Mouse (Mus musculus): ENCODE results near the gene Nsl1. TPM values are rescaled to one million over a fixed set of nuclear protein-coding genes. Genes with fewer than 3 reads are reported as not detected.
"Not testable (repeated sequence)": the region's sequence is repeated elsewhere in the genome, so short reads cannot be mapped to it uniquely, and the experiment has no call there.

Nsl1 gene
- polyA plus RNA-seq, 1 experiment: 35.6 TPM

DNA sequence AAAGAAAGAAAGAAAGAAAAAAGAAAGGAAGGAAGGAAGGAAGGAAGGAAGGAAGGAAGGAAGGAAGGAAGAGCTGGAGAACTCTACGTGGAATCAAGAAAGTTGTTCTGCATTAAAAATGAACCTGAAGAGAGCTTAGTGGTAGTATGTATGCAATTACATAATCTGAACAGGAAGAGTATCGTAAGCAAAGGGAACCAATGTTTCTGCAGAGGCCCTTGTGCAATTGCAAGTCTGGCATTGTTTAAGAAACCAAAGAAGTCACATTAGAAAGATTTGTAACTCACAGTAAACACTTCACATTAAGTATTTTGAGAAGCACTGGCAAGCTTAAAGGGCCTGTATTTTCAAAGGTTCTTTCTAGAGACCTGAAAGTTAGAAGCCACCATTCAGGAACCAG, 39.7 kb upstream of the Nsl1 start:
- H3K4me1 ChIP-seq (ENCODE audit: control insufficient read depth, insufficient read depth, low read length): no peaks in the 10 kb centered on the region

GRCm38 (mm10) chr1:191023806-191024205, 39.0 kb upstream of the Nsl1 start:
- H3K9ac ChIP-seq (ENCODE audit: low read depth, poor library complexity, severe bottlenecking); H3K27me3 ChIP-seq (ENCODE audit: control insufficient read depth, insufficient read depth, low read length, poor library complexity, severe bottlenecking); H3K27ac ChIP-seq (ENCODE audit: insufficient read depth, low read length); H3K9me3 ChIP-seq (replicated peaks; ENCODE audit: control insufficient read depth, insufficient read depth, low read length, poor library complexity, severe bottlenecking); H3K36me3 ChIP-seq (ENCODE audit: control insufficient read depth, insufficient read depth, low read length, poor library complexity, severe bottlenecking); H3K4me1 ChIP-seq (ENCODE audit: control insufficient read depth, insufficient read depth, low read length); H3K4me3 ChIP-seq (ENCODE audit: low read depth, low read length): not testable (repeated sequence)

More for the DNA sequence above, 39.7 kb upstream of the Nsl1 start:
- Histone ChIP-seq H3K27me3 (ENCODE audit: control insufficient read depth, insufficient read depth, low read length, poor library complexity, severe bottlenecking) (no peaks in the 10 kb centered on the region), H3K9me3 (replicated peaks; ENCODE audit: control insufficient read depth, insufficient read depth, low read length, poor library complexity, severe bottlenecking) (no peaks in the 10 kb centered on the region), H3K27ac (ENCODE audit: insufficient read depth, low read length) (no peak overlapping the region), H3K4me3 (ENCODE audit: low read depth, low read length) (no peak overlapping the region), H3K36me3 (ENCODE audit: control insufficient read depth, insufficient read depth, low read length, poor library complexity, severe bottlenecking) (0 out of 2 replicates have a peak, but pooled peaks cover 2% of the 10 kb centered on the region), H3K9ac (ENCODE audit: low read depth, poor library complexity, severe bottlenecking) (no peak overlapping the region)
- TF ChIP-seq CTCF (IDR thresholded peaks at IDR 0.05; ENCODE audit: low read depth, low read length) (no peak), EP300 (IDR thresholded peaks at IDR 0.05; ENCODE audit: insufficient read depth, low read depth, low read length) (no peak), POLR2A (IDR thresholded peaks at IDR 0.05; ENCODE audit: insufficient read depth, low read length) (no peak)

DNA sequence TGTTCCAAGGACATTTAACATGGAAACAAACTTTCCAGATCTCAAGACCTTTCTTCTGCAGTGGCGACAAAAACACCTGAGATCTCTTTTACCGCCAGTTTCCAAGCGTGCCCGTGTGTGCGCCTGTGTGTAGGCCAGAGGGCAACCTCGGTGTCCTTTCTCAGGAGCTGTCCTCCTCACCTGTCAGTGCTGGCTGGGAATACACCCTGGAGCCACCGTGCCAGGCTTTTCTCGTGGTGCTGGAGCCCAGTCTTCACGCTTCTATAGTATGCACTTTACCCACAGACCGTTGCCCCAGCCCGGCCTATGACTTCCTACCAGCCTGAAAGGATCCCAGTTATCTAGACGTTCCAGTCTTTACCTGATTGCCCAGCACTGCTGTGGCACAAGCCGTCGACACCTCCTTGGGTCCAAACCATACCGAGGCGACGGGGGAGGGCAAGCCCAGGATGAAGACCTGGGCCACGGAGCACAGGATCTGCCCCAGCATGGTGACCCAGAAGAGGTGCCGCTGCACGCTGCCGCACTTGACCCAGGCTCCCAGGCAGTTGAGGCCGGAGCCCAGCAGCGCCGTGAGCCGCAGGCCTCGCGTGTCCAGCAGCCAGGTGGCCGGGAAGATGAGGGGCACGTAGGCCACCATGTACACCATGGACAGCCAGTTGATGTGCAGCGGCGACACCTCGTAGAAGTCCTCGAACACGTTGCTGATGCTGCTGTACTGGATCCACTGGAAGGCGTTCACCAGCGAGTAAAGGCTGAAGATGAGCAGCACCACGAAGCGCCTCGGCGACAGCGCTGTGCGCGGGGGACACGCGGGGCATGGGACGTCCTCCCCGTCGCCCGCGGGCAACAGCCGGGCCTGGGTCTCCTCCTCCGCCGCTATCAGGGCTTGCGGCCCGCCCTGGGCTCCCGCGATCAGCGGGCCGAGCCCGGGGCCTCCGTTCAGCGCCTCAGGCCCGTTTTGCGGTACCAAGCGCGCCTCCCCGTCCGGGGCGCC, 37.5 kb upstream of the Nsl1 start:
- Histone ChIP-seq H3K9ac (ENCODE audit: low read depth, poor library complexity, severe bottlenecking) (peak overlapping the region; percentile 56), H3K27ac (ENCODE audit: insufficient read depth, low read length) (no peak overlapping the region), H3K4me1 (ENCODE audit: control insufficient read depth, insufficient read depth, low read length) (no peaks in the 10 kb centered on the region)

DNA sequence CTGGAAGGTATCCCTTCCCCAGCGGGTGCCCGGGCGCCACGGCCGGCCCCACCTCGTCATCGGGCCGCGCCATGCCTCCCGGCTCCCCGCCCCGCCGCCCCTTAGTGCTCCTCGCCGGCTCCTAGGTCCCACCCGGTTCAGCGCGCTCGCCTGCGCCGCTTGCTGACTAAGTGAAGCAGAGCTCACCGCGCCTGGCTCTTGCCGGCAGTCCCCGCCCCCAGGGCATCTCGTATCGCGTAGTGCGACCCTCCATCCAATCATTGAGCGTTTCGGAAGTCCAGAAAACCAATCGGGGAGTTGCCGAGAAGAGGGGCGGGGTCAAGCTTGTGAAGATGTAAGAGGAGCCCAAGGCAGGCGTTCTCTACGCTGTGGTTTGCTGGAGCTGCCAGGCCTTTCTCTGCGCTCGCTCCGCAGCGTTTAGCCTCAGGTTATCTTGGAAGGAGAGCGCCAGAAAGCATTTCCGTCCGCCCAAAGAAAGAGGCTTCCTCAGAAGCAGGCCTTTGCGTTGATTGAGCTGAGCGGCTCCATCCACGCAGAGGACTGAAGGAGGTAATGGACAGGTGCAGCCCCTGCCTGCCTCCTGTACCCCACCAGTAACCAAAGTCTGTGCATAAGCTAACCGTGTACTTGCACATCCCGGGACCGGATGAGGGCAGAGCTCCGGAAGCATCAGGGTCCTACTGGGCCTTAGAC, 36.6 kb upstream of the Nsl1 start, which contains the start of gene Flvcr1:
Gene Flvcr1 (minus strand): TSS at position 138 of the 693 bp plus-strand sequence.
- Histone ChIP-seq H3K36me3 (ENCODE audit: control insufficient read depth, insufficient read depth, low read length, poor library complexity, severe bottlenecking) (0 out of 2 replicates have a peak, but pooled peaks cover 2% of the 10 kb centered on the region), H3K27ac (ENCODE audit: insufficient read depth, low read length) (peak within 1 kb of the TSS; percentile 89), H3K9ac (ENCODE audit: low read depth, poor library complexity, severe bottlenecking) (peak within 1 kb of the TSS; percentile 56), H3K4me1 (ENCODE audit: control insufficient read depth, insufficient read depth, low read length) (no peaks in the 10 kb centered on the region), H3K4me3 (ENCODE audit: low read depth, low read length) (peak within 1 kb of the TSS; percentile 87), H3K27me3 (ENCODE audit: control insufficient read depth, insufficient read depth, low read length, poor library complexity, severe bottlenecking) (no peaks in the 10 kb centered on the region), H3K9me3 (replicated peaks; ENCODE audit: control insufficient read depth, insufficient read depth, low read length, poor library complexity, severe bottlenecking) (no peaks in the 10 kb centered on the region)
- TF ChIP-seq POLR2A (IDR thresholded peaks at IDR 0.05; ENCODE audit: insufficient read depth, low read length) (peak; percentile 83), CTCF (IDR thresholded peaks at IDR 0.05; ENCODE audit: low read depth, low read length) (no peak), EP300 (IDR thresholded peaks at IDR 0.05; ENCODE audit: insufficient read depth, low read depth, low read length) (0 out of 2 replicates have a peak, but pooled peaks have one; percentile 20)

More for the DNA sequence above, 37.5 kb upstream of the Nsl1 start:
- Histone ChIP-seq H3K9me3 (replicated peaks; ENCODE audit: control insufficient read depth, insufficient read depth, low read length, poor library complexity, severe bottlenecking) (no peaks in the 10 kb centered on the region), H3K27me3 (ENCODE audit: control insufficient read depth, insufficient read depth, low read length, poor library complexity, severe bottlenecking) (no peaks in the 10 kb centered on the region), H3K36me3 (ENCODE audit: control insufficient read depth, insufficient read depth, low read length, poor library complexity, severe bottlenecking) (0 out of 2 replicates have a peak, but pooled peaks cover 2% of the 10 kb centered on the region), H3K4me3 (ENCODE audit: low read depth, low read length) (peak overlapping the region; percentile 79)
- TF ChIP-seq EP300 (IDR thresholded peaks at IDR 0.05; ENCODE audit: insufficient read depth, low read depth, low read length): no peak
- no peak for TF ChIP-seq POLR2A (IDR thresholded peaks at IDR 0.05; ENCODE audit: insufficient read depth, low read length)
- TF ChIP-seq CTCF (IDR thresholded peaks at IDR 0.05; ENCODE audit: low read depth, low read length): no peak

GRCm38 (mm10) chr1:191030182-191030581, 32.6 kb upstream of the Nsl1 start:
- TF ChIP-seq CTCF (IDR thresholded peaks at IDR 0.05; ENCODE audit: low read depth, low read length) (no peak), EP300 (IDR thresholded peaks at IDR 0.05; ENCODE audit: insufficient read depth, low read depth, low read length) (no peak), POLR2A (IDR thresholded peaks at IDR 0.05; ENCODE audit: insufficient read depth, low read length) (no peak)
- Histone ChIP-seq H3K9ac (ENCODE audit: low read depth, poor library complexity, severe bottlenecking) (no peak overlapping the region), H3K27me3 (ENCODE audit: control insufficient read depth, insufficient read depth, low read length, poor library complexity, severe bottlenecking) (no peaks in the 10 kb centered on the region), H3K27ac (ENCODE audit: insufficient read depth, low read length) (no peak overlapping the region), H3K4me3 (ENCODE audit: low read depth, low read length) (no peak overlapping the region), H3K9me3 (replicated peaks; ENCODE audit: control insufficient read depth, insufficient read depth, low read length, poor library complexity, severe bottlenecking) (no peaks in the 10 kb centered on the region), H3K4me1 (ENCODE audit: control insufficient read depth, insufficient read depth, low read length) (no peaks in the 10 kb centered on the region), H3K36me3 (ENCODE audit: control insufficient read depth, insufficient read depth, low read length, poor library complexity, severe bottlenecking) (no peaks in the 10 kb centered on the region)

DNA sequence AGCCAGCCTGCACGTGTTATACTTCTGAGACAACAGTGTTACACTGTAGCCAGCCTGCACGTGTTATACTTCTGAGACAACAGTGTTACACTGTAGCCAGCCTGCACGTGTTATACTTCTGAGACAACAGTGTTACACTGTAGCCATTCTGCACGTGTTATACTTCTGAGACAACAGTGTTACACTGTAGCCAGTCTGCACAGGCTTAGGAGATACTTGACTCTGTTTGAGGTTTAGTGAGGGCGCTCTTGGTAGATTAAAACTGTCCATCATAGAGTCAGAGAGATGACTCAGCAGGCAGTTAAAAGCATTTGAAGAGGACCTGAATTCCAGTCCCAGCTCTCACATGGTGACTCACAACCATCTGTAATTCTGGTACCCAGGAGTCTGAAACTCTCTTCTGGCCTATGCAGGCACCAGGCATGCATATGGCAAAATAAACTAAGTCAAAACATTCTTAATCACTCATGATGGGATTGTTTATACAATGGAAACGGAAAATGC, 31.8 kb upstream of the Nsl1 start:
- not testable (repeated sequence) for H3K4me3 ChIP-seq (ENCODE audit: low read depth, low read length); H3K9ac ChIP-seq (ENCODE audit: low read depth, poor library complexity, severe bottlenecking); H3K27ac ChIP-seq (ENCODE audit: insufficient read depth, low read length); H3K27me3 ChIP-seq (ENCODE audit: control insufficient read depth, insufficient read depth, low read length, poor library complexity, severe bottlenecking); H3K36me3 ChIP-seq (ENCODE audit: control insufficient read depth, insufficient read depth, low read length, poor library complexity, severe bottlenecking); H3K9me3 ChIP-seq (replicated peaks; ENCODE audit: control insufficient read depth, insufficient read depth, low read length, poor library complexity, severe bottlenecking); H3K4me1 ChIP-seq (ENCODE audit: control insufficient read depth, insufficient read depth, low read length)
